Mouse (Mus musculus) 3134 (cell line): Measurements from ENCODE around the gene Cdkl5.

Experiments
- DNase-seq: peaks from one replicate; pipeline ENCODE4 v3.0.0-alpha.2; 2011; ENCODE audit warnings: low spot score; ENCODE audit not compliant: insufficient read length; ENCODE audit errors: extremely low read depth

Gene Cdkl5

DNA sequence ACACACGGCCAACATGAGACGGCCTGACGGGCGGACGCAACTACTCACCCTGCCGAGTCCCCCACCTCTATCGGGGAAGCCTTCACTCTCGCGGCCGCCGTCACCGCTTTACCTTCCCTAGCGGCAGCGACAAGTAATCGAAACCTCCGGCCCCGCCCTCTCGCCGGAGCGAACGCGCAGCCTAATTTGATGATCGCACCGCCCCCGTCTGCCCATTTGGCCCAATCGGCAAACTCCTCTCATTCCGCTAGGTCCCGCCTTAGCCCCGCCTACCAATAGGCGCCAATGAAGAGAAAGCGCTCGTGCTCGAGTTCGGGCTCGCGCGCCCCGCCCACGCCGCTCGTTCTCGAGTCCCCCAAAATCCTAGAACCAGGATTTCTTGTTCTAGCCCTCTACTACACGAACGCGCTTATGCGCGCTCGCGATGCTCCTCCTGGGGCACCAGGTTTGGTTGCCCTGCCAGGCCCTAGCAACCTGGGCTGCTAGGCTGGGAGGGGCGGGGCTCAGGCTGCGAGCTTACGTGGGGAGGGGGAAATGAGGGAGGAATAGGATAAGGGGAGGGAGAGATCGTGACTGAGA, at the start of gene Cdkl5:
Cdkl5 (minus strand) TSS at position 162 of the 579 bp plus-strand sequence.
- peak; percentile 97 for DNase-seq

GRCm38 (mm10) chrX:161033235-161033803, 38.8 kb upstream of the Cdkl5 start:
- DNase-seq, result peak; percentile 6

- DNase-seq, result no peak
These were observed 37.9 kb upstream of the Cdkl5 start for GRCm38 (mm10) chrX:161032423-161032822.

DNA sequence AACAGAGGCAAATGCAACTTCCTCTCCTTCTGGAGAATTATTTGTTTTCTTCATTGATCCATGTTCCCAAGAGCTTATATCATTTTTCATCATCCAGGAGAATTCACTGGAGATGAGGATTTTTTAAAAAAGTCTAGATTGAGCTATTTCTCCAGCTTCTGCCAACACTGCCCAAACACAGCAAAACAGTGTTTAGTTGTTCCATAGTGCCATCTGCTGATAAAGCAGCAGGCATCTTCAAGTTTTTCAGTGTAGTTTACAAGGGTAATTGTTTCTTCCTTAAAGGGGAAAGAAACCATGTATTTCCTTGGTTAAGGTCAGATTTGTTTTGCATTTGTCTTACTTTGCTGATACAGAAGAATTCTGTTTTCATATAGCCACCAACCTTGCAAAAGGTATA, 35.7 kb upstream of the Cdkl5 start:
- no peak for DNase-seq

- DNase-seq, result no peak
These were observed 30.0 kb upstream of the Cdkl5 start for GRCm38 (mm10) chrX:161024475-161024874.

DNA sequence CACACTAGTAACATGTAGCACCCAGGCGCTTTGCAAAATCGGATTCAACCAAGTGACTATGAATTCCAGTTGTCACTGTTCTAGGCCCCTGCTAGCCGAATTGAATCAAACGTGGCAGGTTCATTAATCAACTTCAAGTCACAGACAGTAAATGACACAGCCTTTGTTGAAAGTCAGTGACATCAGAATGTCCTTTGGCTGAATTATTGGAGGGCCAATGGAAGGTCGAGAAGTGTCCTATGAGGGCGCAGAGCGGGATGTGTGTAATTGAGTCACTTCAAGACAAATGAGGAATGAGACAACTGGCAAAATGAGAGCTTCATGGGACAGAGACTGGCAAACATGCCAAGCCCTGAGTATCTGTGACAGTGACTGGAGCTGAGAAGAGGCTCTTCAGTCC, 27.0 kb upstream of the Cdkl5 start:
- no peak for DNase-seq

- DNase-seq, result no peak
These were observed 23.7 kb upstream of the Cdkl5 start for GRCm38 (mm10) chrX:161018179-161018578.

DNA sequence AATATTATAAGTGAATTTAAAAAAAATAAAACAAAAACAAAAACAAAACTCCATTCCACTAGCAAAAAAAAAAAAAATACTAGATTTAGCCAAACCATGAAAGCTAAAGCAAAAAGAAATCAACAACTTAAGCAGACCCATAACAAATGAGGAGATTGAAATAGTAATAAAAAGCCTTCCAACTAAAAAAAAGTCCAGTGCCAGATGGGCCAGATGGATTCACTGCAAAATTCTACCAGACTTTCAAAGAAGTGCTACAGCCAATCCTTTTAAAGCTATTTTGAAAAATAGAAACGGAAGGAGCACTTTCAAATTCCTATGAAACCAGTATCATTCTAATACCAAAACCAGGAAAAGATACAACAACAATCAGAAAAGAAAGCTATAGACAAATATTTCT, 11.8 kb upstream of the Cdkl5 start:
- DNase-seq, result no peak

GRCm38 (mm10) chrX:160996051-160996450, 1.5 kb upstream of the Cdkl5 start:
- DNase-seq, result peak; percentile 4

DNA sequence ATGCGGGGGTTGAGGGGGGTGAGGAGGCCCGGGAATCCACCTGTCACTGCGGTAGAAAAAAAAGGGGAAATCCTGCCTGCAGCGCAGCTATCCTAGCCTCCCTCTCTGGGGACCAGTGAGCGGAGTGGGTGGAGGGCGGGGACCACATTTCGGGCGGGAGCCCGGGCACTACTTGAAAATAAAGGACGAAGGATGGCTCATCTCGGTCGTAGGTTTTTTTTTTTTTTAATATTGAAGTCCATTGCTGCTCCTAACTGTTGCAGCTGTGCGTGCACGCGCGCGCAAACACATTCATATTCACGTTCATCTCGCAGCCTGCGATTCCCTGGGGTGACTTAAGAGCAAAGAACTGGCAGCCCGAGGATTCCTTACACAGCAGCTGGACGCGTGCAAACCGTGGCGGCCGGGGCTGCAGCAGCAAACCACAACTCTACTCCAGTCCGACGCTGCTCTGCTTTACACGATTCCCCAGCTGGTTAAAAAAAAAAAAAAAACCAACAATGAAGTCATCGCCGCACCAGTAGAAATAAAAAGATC, 695 bp upstream of the Cdkl5 start:
- DNase-seq, result peak; percentile 83

DNA sequence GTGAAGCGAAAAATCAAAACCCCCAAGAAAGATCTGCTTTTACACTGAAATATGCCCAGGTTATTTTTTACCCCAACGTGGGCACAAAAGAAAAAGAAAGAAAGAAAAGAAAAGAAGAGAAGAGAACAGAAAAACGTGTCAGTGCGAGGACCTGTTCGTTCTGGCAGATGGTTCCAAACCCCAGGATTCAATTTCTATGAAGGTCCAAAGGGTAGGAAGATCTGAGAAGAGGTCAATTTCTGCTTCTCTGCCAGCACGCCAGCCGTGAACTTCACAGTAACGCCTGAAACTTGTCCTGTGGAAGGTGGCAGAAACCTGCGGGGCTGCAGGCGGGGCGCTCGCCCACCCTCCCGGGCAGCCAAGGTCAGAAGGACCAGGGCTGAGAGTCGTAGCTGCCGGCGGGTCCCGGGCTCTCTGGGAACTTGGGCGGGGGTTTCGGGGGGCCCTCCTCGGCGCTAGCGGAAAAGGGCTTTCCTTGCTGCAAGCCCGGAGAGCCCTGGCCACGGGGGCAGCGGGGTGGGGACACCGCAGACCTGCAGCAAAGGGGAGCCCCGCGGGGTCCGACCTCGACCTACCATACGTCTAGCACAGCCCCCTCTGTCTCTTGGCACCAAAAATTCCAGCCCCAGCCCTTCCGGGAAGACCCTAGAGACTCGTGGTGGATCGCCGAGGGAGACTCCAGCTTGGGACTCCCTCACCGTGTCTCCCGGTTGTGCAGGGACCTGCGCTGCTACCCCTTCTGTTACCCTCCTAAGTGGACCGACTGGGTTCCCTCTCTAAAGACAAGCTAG, 560 bp downstream of the Cdkl5 start:
- DNase-seq, result peak; percentile 69

DNA sequence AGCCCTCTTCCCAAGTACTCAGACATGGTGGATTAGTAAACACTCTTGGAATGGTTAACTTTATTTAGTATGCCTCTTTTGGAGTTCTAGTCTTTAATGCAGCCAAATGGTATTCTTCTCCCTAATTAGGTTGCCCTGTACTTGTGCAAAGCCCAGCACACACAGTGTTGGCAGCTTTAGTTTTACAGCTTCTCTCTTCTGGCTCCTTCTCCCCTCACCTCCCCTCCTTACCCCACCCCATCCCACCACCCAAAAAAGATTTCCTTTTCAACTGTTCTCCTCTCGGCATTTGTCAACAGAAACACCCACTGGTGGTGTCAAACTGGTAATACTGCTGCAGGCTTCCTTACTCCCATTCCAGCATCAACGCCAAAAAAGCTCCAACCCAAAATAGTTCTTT, 1.8 kb downstream of the Cdkl5 start:
- no peak for DNase-seq

DNA sequence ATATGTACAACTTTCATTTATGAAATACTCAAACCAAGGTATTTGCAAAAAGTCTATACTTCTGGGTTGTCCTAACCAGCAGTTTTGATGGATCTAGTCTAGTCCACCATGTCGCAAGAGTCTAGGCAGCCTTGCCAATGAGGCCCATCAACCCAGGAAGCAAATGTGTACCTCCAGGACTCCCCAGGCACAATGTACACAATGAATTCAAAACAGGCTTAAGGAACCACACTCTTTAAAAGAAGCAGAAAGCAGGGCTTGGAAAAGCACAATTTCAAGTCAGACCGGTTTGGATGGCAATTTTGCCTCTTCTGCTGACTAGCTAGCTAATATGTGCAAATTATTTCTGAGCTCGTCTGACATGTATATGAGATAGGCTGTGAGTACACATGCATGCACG, 4.2 kb downstream of the Cdkl5 start:
- DNase-seq, result no peak

DNA sequence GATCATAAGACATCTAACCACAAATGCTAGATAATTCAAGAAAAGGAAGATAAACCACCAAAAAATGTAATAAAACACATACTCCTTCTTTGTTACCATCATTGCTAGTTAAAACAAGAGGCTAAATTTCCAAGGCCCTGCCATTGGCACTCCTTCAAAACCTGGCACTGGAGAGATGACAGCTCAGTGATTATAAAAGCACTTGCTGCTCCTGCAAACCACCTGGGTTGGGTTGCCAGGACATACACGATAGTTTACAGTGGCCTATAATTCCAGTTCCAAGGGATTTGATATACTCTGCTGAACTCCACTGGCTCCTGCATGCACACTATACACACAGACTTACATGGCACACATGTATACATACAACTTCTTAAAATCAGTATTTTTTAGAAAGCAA, 16.6 kb downstream of the Cdkl5 start:
- DNase-seq, result no peak

DNA sequence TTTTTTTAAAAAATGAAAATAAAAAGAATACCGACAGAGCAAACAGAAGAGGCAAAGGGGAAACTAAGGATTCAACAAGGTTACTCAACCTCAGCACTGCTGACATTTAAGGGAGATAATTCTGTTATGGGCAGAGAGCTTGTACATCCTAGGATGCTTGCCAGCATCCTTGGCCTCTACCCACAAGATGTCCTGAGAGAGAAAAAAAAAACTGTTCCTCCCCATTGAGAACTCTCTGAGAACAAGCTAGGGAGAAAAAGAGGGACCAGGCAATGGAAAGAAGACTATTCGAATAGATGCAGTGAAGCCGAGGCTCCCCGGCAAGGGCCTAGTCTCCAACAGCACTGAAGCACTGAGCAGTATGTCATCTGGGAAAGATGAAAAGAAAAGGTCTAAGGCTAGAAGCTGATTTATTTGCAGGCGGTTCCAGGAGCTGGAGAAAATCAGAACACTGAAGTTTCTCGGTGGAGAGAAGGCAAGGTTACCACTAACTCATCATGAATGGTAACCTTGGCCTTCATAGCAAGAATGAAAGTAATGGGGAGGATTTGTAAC, 22.4 kb downstream of the Cdkl5 start:
- no peak for DNase-seq

- DNase-seq, result no peak
These were observed 35.8 kb downstream of the Cdkl5 start for GRCm38 (mm10) chrX:160958593-160959131.

GRCm38 (mm10) chrX:160949583-160949982, 44.9 kb downstream of the Cdkl5 start:
- DNase-seq, result no peak

DNA sequence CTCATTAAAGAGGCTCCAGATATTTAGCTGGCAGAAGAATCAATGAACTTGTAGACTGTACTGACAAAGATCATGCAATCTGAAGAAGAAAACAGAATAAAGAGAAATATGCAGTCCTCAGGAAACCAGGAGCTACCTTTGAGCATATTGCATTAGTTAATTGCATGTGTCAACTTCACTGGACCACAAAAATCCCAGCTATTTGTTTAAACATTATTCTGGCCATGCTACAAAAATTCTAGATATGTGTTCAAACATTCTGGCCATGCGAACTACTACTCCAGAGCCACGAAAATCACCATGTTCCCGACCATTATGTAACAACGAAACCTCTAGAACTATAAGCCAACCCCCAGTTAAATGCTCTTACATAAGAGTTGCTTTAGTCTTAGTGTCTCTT, 49.8 kb downstream of the Cdkl5 start:
- peak; percentile 14 for DNase-seq

DNA sequence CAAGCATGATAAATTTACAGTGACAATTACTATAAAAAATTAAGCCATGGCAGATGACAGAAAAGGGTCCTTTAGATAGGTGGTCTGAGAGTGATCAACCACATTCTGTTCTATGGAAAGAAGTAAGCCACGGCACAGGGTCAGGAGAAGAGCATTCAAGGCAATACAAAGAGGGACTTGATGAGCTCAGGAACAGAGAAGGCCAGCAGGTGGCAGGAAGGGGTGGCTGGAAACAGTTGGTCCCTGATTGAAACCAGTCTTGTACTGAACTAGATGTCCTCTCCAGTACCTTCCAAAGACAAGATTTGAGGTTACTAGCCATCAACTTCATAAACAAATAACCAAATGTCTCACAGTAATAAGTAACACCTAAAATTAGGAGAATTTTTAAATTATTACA, 59.0 kb downstream of the Cdkl5 start:
- DNase-seq, result no peak

DNA sequence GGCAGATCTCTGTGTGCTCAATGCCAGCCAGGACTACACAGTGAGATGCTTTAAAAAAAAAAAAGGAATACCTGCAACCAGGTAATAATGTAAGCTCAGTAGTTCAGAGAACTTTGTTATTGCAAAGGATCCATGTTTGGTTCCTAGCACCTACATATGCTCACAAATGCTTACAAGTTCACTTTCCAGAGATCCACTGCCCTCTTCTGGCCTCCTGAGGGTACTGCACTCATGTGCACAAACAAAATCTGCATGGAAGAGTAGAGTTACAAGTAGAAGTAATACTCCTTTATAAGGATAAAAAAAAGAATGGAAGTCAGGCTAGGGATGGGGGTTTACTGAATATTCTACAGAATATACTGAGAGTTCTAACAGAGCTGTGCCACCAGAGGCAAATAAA, 63.8 kb downstream of the Cdkl5 start:
- DNase-seq, result no peak

DNA sequence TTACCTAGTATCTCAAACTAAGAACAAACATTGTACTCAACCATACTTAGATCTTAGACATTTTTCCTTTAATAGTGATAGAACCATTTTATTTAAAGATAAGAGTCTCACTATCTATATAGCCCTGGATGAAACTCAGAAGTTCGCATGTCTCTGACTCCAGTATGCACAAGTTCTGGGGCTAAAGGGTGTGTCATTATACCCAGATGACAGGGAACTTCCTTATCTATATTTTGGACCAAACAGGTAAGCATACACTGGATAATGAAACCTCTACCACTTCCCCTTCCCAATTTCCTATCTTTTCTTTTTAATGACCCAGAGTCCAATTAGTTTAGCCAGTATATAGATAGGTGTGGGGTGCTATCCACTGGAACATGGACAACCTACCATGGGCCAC, 65.6 kb downstream of the Cdkl5 start:
- no peak for DNase-seq
